Mouse (Mus musculus) heart, embryonic 15.5 days (tissue): ENCODE results near the gene Enpp3. TPM values are rescaled to one million over a fixed set of nuclear protein-coding genes. Genes with fewer than 3 reads are reported as not detected.

Experiments used
- ATAC-seq: fragments of 200-750 bp; cut with Nextera tagmentation; replicated peaks from 2 replicates; pipeline ENCODE4 v1.8.0; 2017; ENCODE audit warnings: low read depth, moderate TSS enrichment; ENCODE audit not compliant: insufficient number of reproducible peaks, insufficient read depth, low FRiP score
- H3K27ac ChIP-seq: fragments of 300-500 bp; sonication (generic); 2 replicates; pipeline ENCODE4 v1.5.1; 2015; ENCODE audit warnings: mild to moderate bottlenecking, inconsistent platforms
- H3K27me3 ChIP-seq: fragments of 300-500 bp; sonication (generic); 2 replicates; pipeline ENCODE4 v1.6.1; 2015; ENCODE audit warnings: inconsistent platforms
- H3K36me3 ChIP-seq: fragments of 300-500 bp; sonication (generic); 2 replicates; pipeline ENCODE4 v1.6.1; 2015; ENCODE audit warnings: mild to moderate bottlenecking, inconsistent platforms
- H3K4me1 ChIP-seq: fragments of 300-500 bp; sonication (generic); replicated peaks from 2 replicates; pipeline ENCODE4 v1.6.1; 2015; ENCODE audit warnings: inconsistent platforms
- H3K4me2 ChIP-seq: fragments of 300-500 bp; sonication (generic); 2 replicates; pipeline ENCODE4 v1.6.1; 2015; ENCODE audit warnings: inconsistent platforms, mild to moderate bottlenecking, moderate library complexity
- H3K4me3 ChIP-seq: fragments of 300-500 bp; sonication (generic); 2 replicates; pipeline ENCODE4 v1.5.1; 2015; ENCODE audit warnings: mild to moderate bottlenecking, inconsistent platforms
- H3K9ac ChIP-seq: fragments of 300-500 bp; sonication (generic); 2 replicates; pipeline ENCODE4 v1.6.1; 2015; ENCODE audit warnings: mild to moderate bottlenecking, inconsistent platforms
- H3K9me3 ChIP-seq: fragments of 300-500 bp; sonication (generic); replicated peaks from 2 replicates; pipeline ENCODE4 v1.6.1; 2016; ENCODE audit warnings: inconsistent platforms
- WGBS: fragments of 180-500 bp; shearing (Covaris S2); methylation state at CpG from one replicate; pipeline ENCODE4 v1.1.7; 2015; ENCODE audit warnings: mixed read lengths; 5-methylcytosine and 5-hydroxymethylcytosine counted together
- polyA plus RNA-seq: library from polyadenylated mRNA; unstranded; fragments of >200 nt; fragmentation: Nextera tagmentation; extraction: Ambion mirVana; gene quantifications from 2 replicates; pipeline ENCODE4 v1.2.1, GENCODE M21; 2015

Enpp3 gene
- polyA plus RNA-seq, 1 experiment from 2014 or later: 3.8 TPM

DNA sequence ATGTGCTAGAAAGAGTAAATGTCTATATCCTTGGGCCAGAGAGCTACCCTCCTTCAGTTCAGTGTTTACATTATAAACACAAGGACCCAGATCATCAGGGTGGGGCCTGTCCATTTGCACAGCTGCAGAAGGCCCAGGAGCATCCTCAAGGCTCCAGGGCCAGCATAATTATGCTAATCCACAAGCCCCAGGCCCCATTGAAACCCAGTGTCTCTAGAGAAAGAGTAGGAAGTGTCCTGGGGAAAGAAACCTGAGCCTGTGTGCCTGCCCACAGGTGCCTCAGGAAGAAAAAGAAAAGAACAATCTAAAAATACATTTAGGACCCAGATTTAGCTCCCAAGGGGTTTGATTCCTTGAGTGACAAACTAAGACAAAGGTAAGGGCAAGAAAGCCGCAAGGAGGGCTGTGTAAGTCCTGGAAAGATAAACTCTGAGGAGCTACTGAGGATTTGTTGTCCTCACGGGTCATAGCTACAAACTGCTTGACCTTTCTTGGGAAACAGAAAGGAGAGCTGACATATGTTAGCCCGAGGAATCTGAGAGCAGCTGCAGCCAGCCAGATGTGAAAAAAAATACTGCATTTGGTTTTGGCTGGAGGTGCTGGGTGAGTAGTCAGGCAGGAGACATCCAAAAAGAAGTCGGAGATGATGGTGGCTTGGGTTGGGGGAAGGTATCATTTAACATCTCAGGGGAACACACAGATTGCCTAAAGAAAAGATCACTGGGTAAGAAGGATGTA is 7.8 kb downstream of the Enpp3 start:
- no peaks in the 10 kb centered on the region for H3K36me3 ChIP-seq
- no peak for ATAC-seq
- H3K4me1 ChIP-seq: peaks cover 10% of the 10 kb centered on the region
- WGBS: 14% methylated on average over 4 of the region's 4 CpGs
- H3K27ac ChIP-seq: 0 out of 2 replicates have a peak overlapping the region, but pooled peaks have one; percentile 7
- H3K9ac ChIP-seq: no peak overlapping the region
- no peaks in the 10 kb centered on the region for H3K9me3 ChIP-seq
- peak overlapping the region; percentile 51 for H3K4me2 ChIP-seq
- H3K4me3 ChIP-seq: no peak overlapping the region
- no peaks in the 10 kb centered on the region for H3K27me3 ChIP-seq

DNA sequence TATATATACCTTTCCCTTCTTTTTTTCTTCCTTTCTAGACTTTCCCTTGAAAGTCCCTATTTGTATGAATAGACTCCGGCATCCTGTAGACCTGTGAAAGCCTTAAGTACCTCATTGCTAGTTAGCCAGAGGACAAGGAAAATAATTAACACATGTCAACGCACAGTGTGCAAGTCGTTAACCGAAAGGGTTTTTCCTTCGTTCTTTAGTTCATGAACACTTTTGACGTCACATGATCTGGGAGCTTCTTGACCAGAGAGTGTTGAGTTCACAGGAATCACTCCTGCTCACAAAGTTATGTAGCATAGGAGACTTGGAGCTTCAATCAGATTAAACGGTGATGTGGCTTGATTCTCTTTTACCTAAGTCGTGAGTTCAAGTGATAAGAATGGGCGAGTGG is 10.3 kb downstream of the Enpp3 start:
- Histone ChIP-seq H3K4me1 (peaks cover 10% of the 10 kb centered on the region), H3K9me3 (no peaks in the 10 kb centered on the region), H3K4me3 (no peak overlapping the region), H3K27me3 (no peaks in the 10 kb centered on the region), H3K27ac (no peak overlapping the region), H3K4me2 (no peak overlapping the region), H3K9ac (no peak overlapping the region), H3K36me3 (no peaks in the 10 kb centered on the region)
- no peak for ATAC-seq
- 87% methylated on average over 9 of the region's 9 CpGs for WGBS

DNA sequence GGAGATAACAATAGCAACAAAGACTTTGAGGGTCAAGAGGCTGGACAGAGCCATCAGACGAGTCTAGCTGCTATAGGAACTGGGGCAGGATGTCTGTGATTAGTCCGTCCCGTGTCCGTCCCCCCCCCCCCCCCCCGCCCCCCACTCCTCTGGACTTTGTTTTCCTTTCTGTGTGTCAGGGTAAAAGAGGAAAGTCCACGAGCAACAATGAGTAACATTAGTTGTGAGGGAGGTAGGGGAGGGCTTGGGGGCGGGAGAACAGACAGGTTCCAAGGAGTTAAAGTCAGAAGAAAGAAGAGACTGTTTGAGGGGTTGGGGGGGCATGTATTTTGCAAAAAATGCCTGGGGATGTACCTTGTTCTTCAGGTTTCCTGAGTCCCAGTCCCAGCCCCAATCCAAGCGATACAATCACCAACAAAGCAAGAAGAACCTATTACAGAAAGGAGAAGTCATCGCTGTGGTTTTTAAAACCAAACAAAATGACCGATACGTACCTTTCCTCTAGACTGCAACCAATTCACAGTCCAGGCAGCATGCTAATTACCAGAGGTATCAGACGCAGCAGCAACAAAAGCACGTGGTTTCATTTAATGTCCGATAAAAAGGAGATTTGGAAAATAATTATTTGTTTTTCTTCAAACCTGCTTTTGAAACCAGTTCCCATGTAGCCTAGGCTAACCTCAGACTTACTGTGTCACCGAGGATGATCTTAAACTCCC is 11.1 kb downstream of the Enpp3 start:
- Histone ChIP-seq H3K9me3 (no peaks in the 10 kb centered on the region), H3K27ac (no peak overlapping the region), H3K4me1 (peaks cover 10% of the 10 kb centered on the region), H3K27me3 (no peaks in the 10 kb centered on the region), H3K36me3 (no peaks in the 10 kb centered on the region), H3K4me3 (no peak overlapping the region), H3K9ac (no peak overlapping the region), H3K4me2 (no peak overlapping the region)
- WGBS: 51% methylated on average over 15 of the region's 15 CpGs
- no peak for ATAC-seq

DNA sequence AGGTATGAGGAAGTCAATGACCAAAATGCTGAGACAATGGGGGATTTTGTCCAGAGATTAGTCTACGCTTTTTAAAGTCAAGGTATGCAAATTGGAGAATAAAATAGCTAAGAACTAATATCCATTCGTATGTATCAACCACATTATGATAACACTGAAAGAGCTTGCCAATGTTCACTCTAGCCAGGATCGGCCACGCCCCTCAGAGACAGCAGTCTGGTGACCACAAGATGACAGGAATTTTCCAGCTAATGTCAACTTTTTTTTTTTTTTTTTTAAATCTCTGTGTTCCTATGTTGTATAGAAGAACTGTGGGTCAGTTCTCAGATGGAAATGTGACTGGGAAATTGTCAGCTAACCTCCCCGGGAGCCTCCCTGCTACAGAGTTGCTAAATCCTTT is 12.2 kb downstream of the Enpp3 start:
- WGBS: 78% methylated on average over 5 of the region's 5 CpGs
- H3K9ac ChIP-seq: no peak overlapping the region
- H3K4me3 ChIP-seq: no peak overlapping the region
- no peaks in the 10 kb centered on the region for H3K9me3 ChIP-seq
- no peaks in the 10 kb centered on the region for H3K36me3 ChIP-seq
- H3K4me1 ChIP-seq: peaks cover 8% of the 10 kb centered on the region
- no peak overlapping the region for H3K27ac ChIP-seq
- no peak for ATAC-seq
- H3K4me2 ChIP-seq: no peak overlapping the region
- H3K27me3 ChIP-seq: no peaks in the 10 kb centered on the region

DNA sequence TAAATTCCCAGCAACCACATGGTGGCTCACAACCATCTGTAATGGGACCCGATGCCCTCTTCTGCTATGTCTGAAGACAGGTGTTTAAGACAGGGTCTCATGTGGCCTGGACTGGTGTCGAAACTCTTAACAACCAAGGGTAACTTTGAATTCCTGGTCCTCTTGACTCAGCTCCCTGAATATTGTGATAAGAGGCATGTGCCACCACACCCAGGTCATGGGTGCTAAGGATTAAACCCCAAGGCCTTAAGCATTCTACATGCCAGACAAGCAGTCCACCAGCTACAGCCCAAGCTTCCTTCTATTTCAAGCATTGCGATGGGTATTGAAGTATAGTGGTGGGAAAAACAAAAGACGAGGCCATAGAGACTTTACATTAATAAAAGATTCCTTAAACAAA is 14.5 kb downstream of the Enpp3 start:
- no peaks in the 10 kb centered on the region for H3K9me3 ChIP-seq
- no peak overlapping the region for H3K4me2 ChIP-seq
- no peak overlapping the region for H3K27ac ChIP-seq
- ATAC-seq: no peak
- H3K36me3 ChIP-seq: no peaks in the 10 kb centered on the region
- no peaks in the 10 kb centered on the region for H3K27me3 ChIP-seq
- 87% methylated on average over 4 of the region's 4 CpGs for WGBS
- H3K9ac ChIP-seq: no peak overlapping the region
- no peak overlapping the region for H3K4me3 ChIP-seq
- 0 out of 2 replicates have a peak, but pooled peaks cover 6% of the 10 kb centered on the region for H3K4me1 ChIP-seq

DNA sequence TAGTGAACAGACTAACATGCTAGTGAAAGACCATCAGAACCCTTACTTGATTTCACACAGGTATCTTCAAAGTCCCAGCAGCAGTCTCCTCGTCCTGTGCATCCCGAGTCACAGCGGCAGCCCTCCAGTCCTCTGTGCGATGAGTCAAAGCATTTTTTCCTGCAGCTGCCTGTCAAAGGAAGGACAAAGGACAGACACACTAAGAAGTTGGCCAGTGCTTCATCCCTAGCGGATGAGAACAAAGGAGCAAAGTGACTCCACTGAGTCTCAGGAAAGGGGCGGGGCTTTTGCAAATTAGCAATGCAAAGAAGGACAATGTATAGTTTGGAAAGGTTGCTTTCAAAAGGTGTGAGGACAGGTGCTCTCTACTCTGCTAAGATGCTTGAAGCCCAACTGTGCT is 16.5 kb downstream of the Enpp3 start:
- ATAC-seq: no peak
- H3K9ac ChIP-seq: no peak overlapping the region
- no peaks in the 10 kb centered on the region for H3K27me3 ChIP-seq
- no peak overlapping the region for H3K27ac ChIP-seq
- WGBS: 31% methylated on average over 6 of the region's 6 CpGs
- H3K4me3 ChIP-seq: no peak overlapping the region
- no peak overlapping the region for H3K4me2 ChIP-seq
- H3K4me1 ChIP-seq: 0 out of 2 replicates have a peak, but pooled peaks cover 6% of the 10 kb centered on the region
- no peaks in the 10 kb centered on the region for H3K9me3 ChIP-seq
- H3K36me3 ChIP-seq: no peaks in the 10 kb centered on the region

DNA sequence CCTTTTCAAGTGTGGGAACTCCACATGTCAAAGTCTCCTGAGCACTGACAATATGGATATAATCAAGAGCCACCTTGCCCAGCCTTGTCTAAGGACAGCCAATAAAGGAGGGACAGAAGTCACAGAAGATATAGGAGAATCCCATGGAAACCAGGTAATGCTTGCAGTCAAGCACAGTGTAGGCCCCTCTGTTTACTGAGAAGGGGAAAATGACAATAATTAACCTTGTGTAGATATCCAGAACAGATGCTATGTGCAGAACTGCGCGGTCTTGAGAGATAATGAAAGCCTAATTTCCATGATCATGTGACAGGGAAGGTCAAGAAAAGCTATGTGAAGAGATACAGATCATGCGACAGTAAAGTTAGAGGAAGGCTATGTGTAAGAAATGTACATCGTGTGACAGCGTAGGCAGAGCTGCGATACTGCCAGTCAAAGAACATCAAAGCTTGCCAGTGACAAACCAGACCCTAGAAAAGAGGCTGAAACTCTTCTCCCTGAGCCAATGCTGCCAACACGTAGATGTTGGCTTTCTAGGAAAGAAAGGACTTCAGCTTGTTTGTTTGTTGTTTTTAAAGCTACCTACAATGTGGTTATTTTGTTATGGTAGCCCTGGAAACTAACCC is 17.1 kb downstream of the Enpp3 start:
- Histone ChIP-seq H3K36me3 (no peaks in the 10 kb centered on the region), H3K4me2 (no peak overlapping the region), H3K27me3 (no peaks in the 10 kb centered on the region), H3K4me1 (0 out of 2 replicates have a peak, but pooled peaks cover 6% of the 10 kb centered on the region), H3K27ac (no peak overlapping the region), H3K9ac (no peak overlapping the region), H3K9me3 (no peaks in the 10 kb centered on the region), H3K4me3 (no peak overlapping the region)
- ATAC-seq: no peak
- 81% methylated on average over 7 of the region's 7 CpGs for WGBS

DNA sequence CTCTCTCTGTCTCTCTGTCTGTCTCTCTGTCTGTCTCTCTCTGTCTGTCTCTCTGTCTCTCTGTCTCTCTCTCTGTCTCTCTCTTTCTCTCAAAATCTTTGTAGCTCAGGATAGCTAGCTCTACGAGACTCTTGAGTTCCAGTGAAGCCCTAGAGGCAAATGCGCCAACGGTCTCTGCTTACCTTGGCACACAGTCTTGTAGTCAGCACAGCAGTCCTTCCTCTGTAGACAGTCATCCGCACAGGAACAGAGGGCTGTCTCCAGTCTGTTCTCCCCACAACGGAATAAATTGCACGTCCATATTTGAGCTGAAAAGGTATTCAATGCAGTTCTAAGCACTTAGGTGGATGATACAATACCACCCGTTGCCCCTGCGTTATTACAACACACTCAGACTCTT is 18.0 kb downstream of the Enpp3 start:
- 0 out of 2 replicates have a peak, but pooled peaks cover 6% of the 10 kb centered on the region for H3K4me1 ChIP-seq
- no peak for ATAC-seq
- H3K27me3 ChIP-seq: no peaks in the 10 kb centered on the region
- 77% methylated on average over 8 of the region's 8 CpGs for WGBS
- H3K4me3 ChIP-seq: no peak overlapping the region
- no peak overlapping the region for H3K9ac ChIP-seq
- no peaks in the 10 kb centered on the region for H3K36me3 ChIP-seq
- H3K9me3 ChIP-seq: no peaks in the 10 kb centered on the region
- H3K4me2 ChIP-seq: no peak overlapping the region
- H3K27ac ChIP-seq: no peak overlapping the region

DNA sequence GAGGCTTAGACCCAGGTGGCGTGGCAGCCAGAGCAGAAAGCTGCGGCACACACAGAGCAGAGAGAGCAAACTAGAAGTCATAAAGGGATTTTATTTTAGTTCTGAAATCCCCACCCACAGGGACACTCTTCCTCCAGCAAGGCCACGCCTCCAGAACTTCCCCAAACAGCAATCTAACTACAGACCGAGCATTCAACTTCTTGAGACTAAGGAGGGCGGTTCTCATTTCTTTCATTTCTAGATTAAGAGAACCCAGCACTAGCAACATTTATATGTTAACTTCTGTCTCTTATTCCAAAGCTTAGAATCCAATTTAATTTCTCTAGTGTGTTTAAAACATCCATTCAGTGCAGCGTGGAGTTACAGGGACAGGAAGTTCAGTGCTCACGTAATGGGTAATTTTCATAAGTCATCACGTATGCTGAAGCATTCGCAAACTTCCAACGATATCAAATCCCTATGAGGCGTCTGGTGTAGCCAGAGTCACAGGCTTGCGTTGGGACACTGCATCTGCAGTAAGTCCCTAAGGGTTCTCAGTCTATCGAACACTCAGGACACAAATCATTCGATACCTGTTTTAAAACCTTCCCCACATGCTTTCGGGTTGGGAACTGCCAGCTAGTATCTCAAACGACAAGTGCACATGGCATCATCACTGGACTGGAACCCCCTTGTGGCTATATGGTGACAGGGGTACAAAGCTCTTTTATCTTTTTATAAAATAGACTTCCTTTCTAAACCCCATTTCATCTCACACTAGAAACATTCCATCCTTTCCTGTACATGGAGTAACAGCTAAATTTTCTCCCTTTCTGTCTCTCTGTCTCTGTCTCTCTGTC is 18.7 kb downstream of the Enpp3 start:
- Histone ChIP-seq H3K4me3 (no peak overlapping the region), H3K4me1 (0 out of 2 replicates have a peak, but pooled peaks cover 6% of the 10 kb centered on the region), H3K36me3 (no peaks in the 10 kb centered on the region), H3K27ac (peak overlapping the region; percentile 2; the same call in 1 of the 2 replicates), H3K9me3 (no peaks in the 10 kb centered on the region), H3K27me3 (no peaks in the 10 kb centered on the region), H3K4me2 (no peak overlapping the region), H3K9ac (no peak overlapping the region)
- ATAC-seq: no peak
- 62% methylated on average over 16 of the region's 16 CpGs for WGBS

DNA sequence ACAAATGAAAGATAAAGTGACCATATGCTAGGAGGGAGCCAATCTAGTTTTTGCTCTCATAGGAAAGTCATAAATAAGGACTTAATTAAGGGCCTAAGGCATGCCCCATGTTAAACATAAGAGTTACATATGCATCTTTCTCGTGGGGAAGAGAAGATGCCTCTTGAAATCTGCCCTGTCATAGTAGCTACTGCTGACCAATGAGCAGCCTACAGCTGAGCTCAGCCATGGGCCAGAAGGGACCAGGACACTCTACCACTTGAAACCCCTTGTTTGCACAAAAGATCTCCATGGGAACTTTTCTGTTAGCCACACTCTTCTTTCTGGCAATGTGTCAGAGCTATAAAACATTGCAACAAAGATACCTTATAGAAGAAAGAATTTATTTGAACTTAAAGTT is 19.4 kb downstream of the Enpp3 start:
- Histone ChIP-seq H3K4me2 (no peak overlapping the region), H3K9me3 (no peaks in the 10 kb centered on the region), H3K36me3 (no peaks in the 10 kb centered on the region), H3K27ac (peak overlapping the region; percentile 2; the same call in 1 of the 2 replicates), H3K4me1 (0 out of 2 replicates have a peak, but pooled peaks cover 6% of the 10 kb centered on the region), H3K9ac (no peak overlapping the region), H3K4me3 (no peak overlapping the region), H3K27me3 (no peaks in the 10 kb centered on the region)
- 37% methylated on average over 1 of the region's 1 CpGs for WGBS
- no peak for ATAC-seq

DNA sequence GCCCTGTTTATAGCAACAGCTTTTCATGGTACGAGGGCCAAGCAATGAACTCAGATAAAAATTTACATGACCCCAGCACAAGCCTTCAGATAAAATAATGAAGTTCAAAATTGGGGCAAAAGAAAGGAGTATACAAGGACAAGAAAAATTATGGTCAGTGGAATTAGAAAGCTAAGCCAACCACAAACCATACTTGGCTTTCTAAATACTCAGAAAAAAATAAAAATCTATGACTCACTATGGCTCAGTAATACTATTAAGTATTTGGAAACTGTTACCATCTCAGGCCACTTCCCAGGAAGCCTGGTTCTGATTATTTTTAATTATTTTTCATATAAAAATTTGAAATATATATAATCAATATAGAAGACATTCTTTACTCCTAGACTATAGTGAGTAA is 19.8 kb downstream of the Enpp3 start:
- Histone ChIP-seq H3K4me1 (0 out of 2 replicates have a peak, but pooled peaks cover 6% of the 10 kb centered on the region), H3K36me3 (no peaks in the 10 kb centered on the region), H3K4me2 (no peak overlapping the region), H3K27me3 (no peaks in the 10 kb centered on the region), H3K9me3 (no peaks in the 10 kb centered on the region), H3K4me3 (no peak overlapping the region), H3K27ac (no peak overlapping the region), H3K9ac (no peak overlapping the region)
- no peak for ATAC-seq
- WGBS: 58% methylated on average over 1 of the region's 1 CpGs
